Mouse (Mus musculus): ENCODE results near the gene Prkcz. TPM values are rescaled to one million over a fixed set of nuclear protein-coding genes. Genes with fewer than 3 reads are reported as not detected.
A peak's percentile ranks its signal among the peaks of the same experiment; 100 is the strongest.

Gene Prkcz
- total RNA-seq (2021) = 1 to 10 TPM; 2.6 to 3.0 TPM
- long read RNA-seq, experiment 1, full-length matches to known transcripts = 5 of 13 reads
- long read RNA-seq, experiment 1, partial matches to known transcripts = 6 of 13 reads
- long read RNA-seq, experiment 1, other reads (novel, unspliced or antisense) = 2 of 13 reads
- long read RNA-seq, experiment 2, partial matches to known transcripts = 3 of 5 reads
- long read RNA-seq, experiment 2, other reads (novel, unspliced or antisense) = 0 of 5 reads

- peak; percentile 57 for DNase-seq
Observed at GRCm38 (mm10) chr4:155361303-155361791, at the start of gene Prkcz. Gene Prkcz (minus strand): TSS chr4:155361361.

GRCm38 (mm10) chr4:155409058-155409776, 48.1 kb upstream of the Prkcz start, which contains the start of gene Cfap74:
Gene Cfap74 (plus strand): TSS chr4:155409190.
- DNase-seq = peak; percentile 72

GRCm38 (mm10) chr4:155408695-155409057, 47.5 kb upstream of the Prkcz start:
- DNase-seq = no peak

- DNase-seq = no peak
Observed at GRCm38 (mm10) chr4:155402489-155402888, 41.3 kb upstream of the Prkcz start.

GRCm38 (mm10) chr4:155401121-155401520, 40.0 kb upstream of the Prkcz start:
- no peak for DNase-seq

GRCm38 (mm10) chr4:155398222-155398540, 37.0 kb upstream of the Prkcz start:
- no peak for DNase-seq

- DNase-seq = peak; percentile 74
Observed at GRCm38 (mm10) chr4:155397511-155398221, 36.5 kb upstream of the Prkcz start, which contains the start of gene Gabrd. Gene Gabrd (minus strand): TSS chr4:155398112.

- DNase-seq = no peak
Observed at GRCm38 (mm10) chr4:155396751-155397150, 35.6 kb upstream of the Prkcz start.

- DNase-seq = no peak
Observed at GRCm38 (mm10) chr4:155395471-155395870, 34.3 kb upstream of the Prkcz start.

- DNase-seq = no peak
Observed at GRCm38 (mm10) chr4:155387166-155387565, 26.0 kb upstream of the Prkcz start.

- no peak for DNase-seq
Observed at GRCm38 (mm10) chr4:155383326-155383725, 22.2 kb upstream of the Prkcz start.

- DNase-seq = no peak
Observed at GRCm38 (mm10) chr4:155382752-155383151, 21.6 kb upstream of the Prkcz start.

- DNase-seq = no peak
Observed at GRCm38 (mm10) chr4:155381974-155382373, 20.8 kb upstream of the Prkcz start.

GRCm38 (mm10) chr4:155371797-155372735, 10.9 kb upstream of the Prkcz start:
- DNase-seq = no peak

- DNase-seq = no peak
Observed at GRCm38 (mm10) chr4:155370737-155371715, 9.9 kb upstream of the Prkcz start.

- DNase-seq = peak; percentile 83
Observed at GRCm38 (mm10) chr4:155368684-155369083, 7.5 kb upstream of the Prkcz start.

- DNase-seq = no peak
Observed at GRCm38 (mm10) chr4:155367739-155368138, 6.6 kb upstream of the Prkcz start.

- DNase-seq = no peak
Observed at GRCm38 (mm10) chr4:155366784-155367183, 5.6 kb upstream of the Prkcz start.

- no peak for DNase-seq
Observed at GRCm38 (mm10) chr4:155362443-155362842, 1.3 kb upstream of the Prkcz start.

- DNase-seq = no peak
Observed at GRCm38 (mm10) chr4:155360856-155361255, 305 bp downstream of the Prkcz start.

Data from gastrocnemius, postnatal 10 days (tissue).